Mouse (Mus musculus) brain, embryonic 18.5 days (tissue): ENCODE results near the gene Fuom.
"Not testable (repeated sequence)": the region's sequence is repeated elsewhere in the genome, so short reads cannot be mapped to it uniquely, and the experiment has no call there.

Experiments
- DNase-seq: peaks from one replicate; pipeline ENCODE4 v3.0.0-alpha.2; 2012; ENCODE audit warnings: low read depth, low spot score

Gene Fuom

DNA sequence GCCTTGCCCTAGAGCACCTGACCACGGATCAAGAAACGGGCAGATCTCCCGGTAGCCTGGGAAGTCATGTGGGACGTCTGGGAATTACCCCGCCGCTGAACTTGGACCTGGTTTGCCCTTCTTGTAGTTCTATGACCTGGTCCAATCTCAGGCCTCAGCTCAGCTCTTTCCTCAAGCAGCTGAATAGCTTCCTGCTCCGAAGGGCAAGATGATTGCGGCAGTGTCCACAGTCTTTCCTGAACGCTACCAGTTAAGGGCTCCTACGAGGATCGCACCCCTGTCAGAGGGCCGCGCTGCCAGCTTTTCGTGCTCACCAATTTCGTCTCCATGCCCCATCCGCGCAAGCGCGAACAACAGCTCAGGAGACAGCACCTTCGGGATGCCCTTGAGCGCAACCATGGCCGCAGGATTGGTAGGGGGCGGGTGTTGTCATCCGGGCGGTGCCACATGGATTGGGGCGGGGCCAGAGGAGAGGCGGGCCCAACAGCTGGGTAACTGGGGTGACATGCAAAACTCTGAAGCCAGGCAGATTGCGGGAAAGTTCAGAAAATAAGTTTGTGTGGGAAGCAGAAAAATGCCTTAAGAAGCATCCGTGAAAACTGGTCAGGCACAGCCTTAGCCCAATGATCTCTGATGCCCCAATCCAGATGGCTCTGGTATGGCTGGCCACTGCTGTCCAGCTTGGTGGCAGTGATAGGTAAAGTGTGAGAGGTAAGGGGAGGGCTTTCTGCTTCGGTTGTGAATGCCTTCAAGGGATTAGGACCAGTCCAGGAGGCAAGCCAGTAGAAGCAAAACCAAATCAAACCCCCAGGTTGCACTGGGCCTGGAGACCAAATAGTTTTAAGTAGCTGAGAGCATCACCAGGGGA is at the start of gene Fuom:
TSS of gene Fuom (minus strand) at position 449 of the 868 bp plus-strand sequence.
- peak; percentile 18 for DNase-seq

- DNase-seq, result no peak
Observed at GRCm38 (mm10) chr7:140144550-140144949, 42.3 kb upstream of the Fuom start.

- no peak for DNase-seq
Observed at GRCm38 (mm10) chr7:140141350-140141749, 39.1 kb upstream of the Fuom start.

DNA sequence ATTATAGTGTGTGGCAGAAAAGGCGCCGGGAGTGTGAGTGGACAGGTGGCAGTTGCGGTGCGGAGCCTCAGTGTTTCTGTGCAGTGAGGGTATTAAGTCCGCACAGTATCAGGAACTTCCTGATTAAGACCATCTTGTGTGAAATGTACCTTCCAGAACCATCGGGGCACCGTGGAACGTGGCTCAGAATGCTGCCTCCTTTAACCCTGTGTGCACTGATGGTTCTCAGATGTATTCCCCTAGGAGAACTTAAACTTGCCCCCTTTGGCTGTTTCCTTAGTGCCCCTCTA is 35.7 kb upstream of the Fuom start:
- no peak for DNase-seq

DNA sequence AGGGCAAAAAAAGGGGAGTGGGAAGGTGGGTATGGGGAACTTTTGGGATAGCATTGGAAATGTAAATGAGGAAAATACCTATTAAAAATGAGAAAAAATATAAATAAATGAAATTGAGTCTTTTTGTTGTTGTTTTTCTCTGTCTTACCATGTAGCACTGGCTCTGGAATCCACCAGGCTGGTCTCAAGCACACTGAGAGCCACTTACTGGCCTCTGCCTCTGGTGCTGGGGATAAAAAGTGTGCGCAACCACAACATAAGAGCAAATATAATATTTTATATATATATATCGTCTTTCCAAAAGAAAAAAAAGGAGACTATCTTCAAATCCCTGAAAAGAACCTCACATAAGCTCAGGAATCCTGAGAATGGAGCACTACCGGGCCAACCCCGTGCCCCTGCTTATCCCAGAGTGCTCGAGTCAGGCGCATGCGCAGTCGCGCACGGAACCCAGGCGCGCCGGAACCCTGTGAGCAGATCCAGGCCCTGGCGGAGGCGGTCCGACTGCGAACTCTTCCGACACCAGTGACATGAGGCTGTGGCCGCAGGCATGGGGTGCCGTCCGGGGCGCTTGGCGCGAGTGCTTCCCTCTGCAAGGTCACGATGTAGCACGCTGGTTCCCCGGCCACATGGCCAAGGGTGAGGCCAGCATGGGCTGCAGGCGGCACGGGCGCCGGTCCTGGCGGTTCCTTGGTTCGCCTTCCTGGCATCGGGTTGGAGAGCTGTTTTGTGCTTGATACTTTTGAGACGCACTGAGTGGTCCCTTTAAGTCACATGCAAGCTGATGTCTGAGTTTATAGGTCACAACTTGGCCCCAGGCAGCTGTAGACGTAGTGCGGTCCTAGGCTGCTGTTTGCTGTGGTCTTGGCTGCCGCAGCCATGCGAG is 35.1 kb upstream of the Fuom start, which contains the start of gene Mtg1:
TSS of gene Mtg1 (plus strand) at position 430 of the 886 bp plus-strand sequence.
- DNase-seq, result peak; percentile 83

GRCm38 (mm10) chr7:140135106-140135770 is 33.0 kb upstream of the Fuom start:
- DNase-seq, result no peak

DNA sequence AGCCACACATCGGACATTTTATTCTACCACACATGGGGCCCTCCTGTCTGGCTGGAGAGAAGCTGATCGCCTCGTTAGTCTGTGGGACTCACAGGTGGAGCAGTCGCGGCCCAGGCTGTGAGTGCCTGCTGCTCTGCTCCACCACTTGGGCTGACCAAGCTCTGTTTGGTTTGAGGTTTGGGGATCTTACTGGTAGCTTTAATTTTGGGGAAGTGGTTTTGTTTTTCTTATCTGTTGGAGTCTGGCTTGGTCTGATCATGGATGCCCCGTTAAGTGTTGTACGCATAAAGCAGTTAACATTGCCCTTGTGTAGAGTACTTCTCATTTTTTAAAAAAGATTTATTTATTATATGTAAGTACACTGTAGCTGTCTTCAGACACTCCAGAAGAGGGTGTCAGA is 31.8 kb upstream of the Fuom start:
- not testable (repeated sequence) for DNase-seq

GRCm38 (mm10) chr7:140132184-140132583 is 29.9 kb upstream of the Fuom start:
- not testable (repeated sequence) for DNase-seq

DNA sequence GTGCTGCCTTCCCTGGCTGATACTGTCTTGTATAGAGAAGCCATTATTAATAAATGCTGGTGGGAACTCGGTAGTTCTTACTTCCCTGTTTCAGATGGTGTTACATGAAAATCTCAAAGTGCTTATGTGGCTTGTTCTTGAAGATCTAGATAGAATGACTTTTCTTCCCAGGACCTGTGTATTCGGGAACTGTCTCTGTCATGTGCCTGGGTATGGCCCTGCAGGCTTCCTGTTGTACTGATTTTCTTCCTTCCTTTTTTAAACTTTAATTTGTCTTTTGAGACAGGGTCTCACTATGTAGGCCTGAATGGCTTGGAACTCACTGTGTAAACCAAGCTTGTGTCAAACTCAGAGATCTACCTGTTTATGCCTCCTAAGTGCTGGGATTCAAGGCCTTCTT is 25.7 kb upstream of the Fuom start:
- DNase-seq, result no peak

DNA sequence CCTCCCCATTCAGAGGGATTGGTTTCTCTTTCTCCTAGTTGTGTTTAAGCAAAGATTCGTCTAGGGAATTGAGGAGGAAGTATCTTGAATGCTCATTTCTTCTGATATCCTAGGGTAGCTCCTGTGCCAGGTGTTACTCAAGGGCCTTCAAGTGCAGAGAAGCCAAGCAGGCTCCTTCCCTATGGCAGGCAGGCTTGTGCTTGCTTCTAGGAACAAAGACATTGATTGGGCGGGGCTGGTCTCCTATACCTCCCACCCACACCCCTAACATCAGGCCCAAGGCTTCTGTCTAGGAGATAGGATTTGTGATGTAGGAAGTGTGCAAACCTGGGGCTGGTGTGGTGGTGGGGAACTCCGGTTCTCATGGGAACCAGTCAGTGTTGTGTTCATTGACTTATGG is 24.7 kb upstream of the Fuom start:
- DNase-seq, result no peak

DNA sequence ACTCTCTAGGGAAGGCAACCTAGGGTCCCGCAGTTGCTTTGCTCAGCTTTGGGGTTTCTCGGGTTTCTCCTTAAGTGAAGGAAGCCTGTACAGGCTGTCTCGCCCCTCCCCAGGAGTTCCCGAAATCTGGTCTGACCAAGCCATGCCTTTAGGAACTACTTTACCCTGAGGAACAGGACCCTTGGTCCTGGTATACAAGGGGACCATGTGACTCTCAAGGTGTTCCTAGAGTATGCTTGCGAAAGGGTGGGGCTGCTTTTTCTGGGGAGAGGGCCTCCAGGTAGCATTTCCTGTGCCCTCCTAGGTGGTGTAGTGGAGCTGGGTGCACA is 23.7 kb upstream of the Fuom start:
- no peak for DNase-seq

DNA sequence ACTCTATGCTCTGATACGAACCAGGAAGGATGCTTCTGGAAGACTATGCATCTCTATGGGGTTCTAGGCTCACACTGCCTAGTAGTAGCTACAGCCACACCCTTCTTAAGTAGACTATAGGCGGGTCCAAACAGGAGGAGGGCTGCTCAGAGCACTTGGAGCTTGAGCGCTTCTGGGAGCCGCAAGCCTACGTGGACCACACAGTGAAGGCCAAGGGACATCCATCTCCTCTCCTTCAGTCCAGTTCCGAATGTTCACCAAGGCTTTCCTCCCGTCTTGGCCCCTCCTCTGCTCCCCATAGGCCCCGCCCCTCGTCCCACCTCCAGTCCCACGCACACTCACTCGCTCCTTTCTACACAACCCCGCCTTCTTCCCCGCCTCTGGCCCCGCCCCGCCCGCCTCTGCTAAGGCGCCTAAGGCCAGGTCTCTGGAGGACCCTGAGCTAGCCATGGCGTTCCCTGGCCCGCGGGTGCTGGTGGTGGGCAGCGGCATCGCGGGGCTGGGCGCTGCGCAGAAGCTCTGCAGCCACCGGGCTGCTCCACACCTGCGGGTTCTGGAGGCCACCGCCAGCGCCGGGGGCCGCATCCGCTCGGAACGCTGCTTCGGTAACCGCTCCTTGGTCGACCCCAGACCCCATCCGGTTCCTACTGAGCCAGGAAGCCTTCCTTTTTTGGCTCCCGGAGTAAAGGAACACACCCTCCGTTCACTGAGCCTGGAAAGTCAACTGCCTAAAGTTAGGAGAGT is 23.2 kb upstream of the Fuom start:
- peak; percentile 70 for DNase-seq

- no peak for DNase-seq
Observed at GRCm38 (mm10) chr7:140124382-140124781, 22.1 kb upstream of the Fuom start.

DNA sequence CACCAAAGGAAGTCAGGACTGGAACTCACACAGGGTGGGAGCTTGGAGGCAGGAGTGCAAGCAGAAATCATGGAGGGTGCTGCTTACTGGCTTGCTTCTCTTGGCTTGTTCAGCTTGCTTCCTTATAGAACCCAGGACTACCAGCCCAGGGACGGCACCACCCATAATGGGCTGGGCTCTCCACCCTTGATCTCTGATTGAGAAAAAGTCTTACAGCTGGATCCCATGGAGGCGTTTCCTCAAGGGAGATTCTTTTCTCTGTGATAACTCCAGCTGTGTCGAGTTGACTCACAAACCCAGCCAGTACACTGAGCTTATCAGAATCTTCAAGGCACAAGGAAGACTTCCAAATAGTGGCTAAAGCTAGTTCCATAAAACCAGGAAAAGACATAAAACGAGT is 20.5 kb upstream of the Fuom start:
- no peak for DNase-seq

DNA sequence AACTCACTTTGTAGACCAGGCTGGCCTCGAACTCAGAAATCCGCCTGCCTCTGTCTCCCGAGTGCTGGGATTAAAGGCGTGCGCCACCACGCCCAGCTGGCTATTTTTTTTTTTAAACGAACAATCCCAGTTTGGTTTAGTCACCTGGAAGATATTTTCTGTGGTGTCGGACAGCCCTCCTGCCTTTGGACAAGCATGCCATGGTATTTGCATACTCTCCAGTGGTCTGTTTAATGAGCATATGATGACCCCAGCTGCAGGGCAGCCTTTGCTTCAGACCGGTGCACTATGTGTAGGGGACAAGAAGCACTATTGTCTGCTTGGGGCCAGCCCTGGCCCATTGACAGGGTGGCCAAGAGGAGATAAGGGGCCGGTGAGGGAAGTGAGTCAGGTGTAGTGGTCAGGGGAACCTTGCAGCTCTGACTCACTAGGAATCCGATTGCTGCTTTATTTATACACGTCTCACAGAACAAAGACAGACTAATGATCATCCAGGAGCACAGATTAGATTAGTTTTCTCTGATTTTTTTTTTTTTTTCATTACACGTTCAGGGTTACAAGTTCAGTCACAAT is 19.2 kb upstream of the Fuom start:
- DNase-seq, result no peak

GRCm38 (mm10) chr7:140120484-140120883 is 18.2 kb upstream of the Fuom start:
- DNase-seq, result no peak

GRCm38 (mm10) chr7:140116329-140117054 is 14.3 kb upstream of the Fuom start, which contains the start of gene Echs1:
Gene Echs1 (minus strand): TSS chr7:140116476.
- DNase-seq, result no peak

DNA sequence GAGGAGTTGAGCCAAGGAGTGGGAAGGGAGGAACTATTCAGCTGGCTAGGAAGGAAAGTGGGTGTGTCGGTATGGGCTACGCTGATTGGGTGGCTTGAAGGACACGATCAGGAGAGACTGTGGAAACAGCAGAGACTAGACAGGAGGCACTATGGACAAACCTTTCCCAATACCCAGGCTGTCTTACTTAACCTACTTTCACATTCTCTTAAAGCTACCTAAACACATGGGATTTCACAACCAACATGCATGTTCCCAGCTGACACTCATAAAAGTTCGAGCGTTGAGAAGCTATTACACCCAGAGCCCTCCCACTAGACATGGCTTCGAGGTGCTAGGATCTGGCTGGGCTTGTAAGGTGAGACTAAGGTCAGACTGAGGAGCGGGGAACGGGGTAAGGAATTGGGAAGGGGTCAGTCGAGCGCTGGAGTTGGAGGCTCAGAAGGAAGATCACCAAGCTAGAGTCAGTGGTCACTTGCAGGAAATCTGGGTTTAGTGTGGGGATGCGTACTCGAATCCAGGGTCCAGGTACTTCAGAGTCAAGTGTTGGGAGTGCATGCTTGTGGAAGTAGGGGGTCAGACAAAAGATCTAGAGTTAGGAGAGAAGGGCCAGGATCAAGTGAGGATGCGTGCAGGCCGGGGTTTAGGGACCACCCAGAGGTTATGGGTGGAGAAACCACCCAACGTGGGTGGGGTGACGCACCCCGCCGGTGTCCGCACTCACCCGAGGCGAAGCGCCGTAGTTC is 13.5 kb upstream of the Fuom start, which contains the start of gene Paox:
TSS of gene Paox (plus strand) at position 217 of the 746 bp plus-strand sequence.
- DNase-seq, result no peak

GRCm38 (mm10) chr7:140111943-140112342 is 9.7 kb upstream of the Fuom start:
- no peak for DNase-seq

DNA sequence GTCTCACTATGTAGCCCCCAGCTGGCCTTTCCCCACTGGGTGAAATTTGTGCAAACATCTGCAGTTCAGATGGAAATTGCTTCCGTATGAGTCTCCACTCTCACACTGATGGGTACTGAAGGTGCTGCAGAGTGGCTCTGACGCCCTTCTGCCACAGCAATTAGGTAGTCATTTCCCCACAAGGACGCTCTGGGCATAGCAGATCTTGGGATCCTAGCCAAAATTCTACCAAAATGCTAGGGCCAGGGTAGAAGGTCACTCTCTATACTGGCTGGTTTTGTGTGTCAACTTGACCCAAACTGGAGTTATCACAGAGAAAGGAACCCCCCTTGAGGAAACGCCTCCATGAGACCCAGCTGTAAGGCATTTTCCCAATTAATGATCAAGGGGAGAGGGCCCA is 1.8 kb upstream of the Fuom start:
- no peak for DNase-seq
